9 mouse cellular contexts compared by ENCODE assay signal in the genomic region with DNA sequence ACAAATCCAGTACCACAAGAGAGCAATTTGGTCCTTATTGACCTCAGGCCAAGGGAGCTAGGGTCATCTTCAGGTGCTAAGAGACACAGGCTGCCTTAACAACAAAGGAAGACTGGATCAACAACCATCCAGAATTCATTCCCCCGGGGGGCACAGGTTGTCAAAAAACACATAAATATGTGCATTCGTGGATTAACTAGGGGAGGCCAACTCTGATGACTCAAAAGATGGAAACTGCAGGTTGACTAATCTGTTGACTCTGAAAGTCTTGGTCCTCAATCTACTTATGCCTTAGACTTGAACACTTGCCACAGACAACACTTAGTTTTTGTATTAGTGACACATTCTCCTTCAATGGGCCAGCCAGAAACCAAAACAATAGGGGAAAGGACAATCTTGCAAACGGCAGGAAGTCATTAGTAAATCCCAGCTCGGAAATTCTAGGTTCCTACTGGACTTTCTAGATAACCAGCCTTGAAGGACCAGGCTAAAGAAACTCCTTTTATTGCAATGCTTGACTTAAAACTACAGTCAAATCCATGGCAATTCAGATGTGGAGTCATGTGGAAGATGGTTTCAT.
DNase-seq lines count a peak whose midpoint lies in the region; ATAC-seq and TF ChIP-seq lines count a peak whose summit lies in the region.
"Had no signal": no experiment of that assay in that cellular context is flagged by ENCODE, and none has a peak within 500 bp of the region (broad histone marks: within the 10 kb centered on the region; RNA-seq: fewer than 3 reads in every experiment).

No protein-coding gene starts in this region.

- no peaks in the 10 kb centered on the region for H3K27me3 ChIP-seq in lung, embryonic 16.5 days (ENCODE audit: control insufficient read depth, insufficient read depth, low read depth, low read length)
- 0 out of 2 replicates have a peak, but pooled peaks cover 3% of the 10 kb centered on the region for H3K27me3 ChIP-seq in heart, postnatal 0 days (ENCODE audit: control insufficient read depth, insufficient read depth, low read length)
- H3K27me3 ChIP-seq in limb, embryonic 13.5 days: peaks cover 7% of the 10 kb centered on the region; the same call in 1 of the 2 replicates
- H3K27me3 ChIP-seq in stomach, embryonic 16.5 days (ENCODE audit: control insufficient read depth, insufficient read depth, low read length): peaks cover 8% of the 10 kb centered on the region; the same call in 1 of the 2 replicates

- no peak for TF ChIP-seq CTCF in lung, adult 2 months (IDR thresholded peaks at IDR 0.05; ENCODE audit: insufficient read depth, low read length)
- no peak for TF ChIP-seq CTCF in heart, postnatal 0 days (IDR thresholded peaks at IDR 0.05; ENCODE audit: low read depth)

- no peak for DNase-seq in lung, adult 2 months
- peak; percentile 62 for DNase-seq in heart, postnatal 0 days (ENCODE audit: low spot score)
- DNase-seq in left cerebral cortex, adult 11 months (ENCODE audit: low spot score): no peak
- DNase-seq in cerebellum, adult 11 months: no peak

- no peaks in the 10 kb centered on the region for H3K9me3 ChIP-seq in lung, embryonic 16.5 days (ENCODE audit: control insufficient read depth, low read length)
- H3K9me3 ChIP-seq in heart, postnatal 0 days (replicated peaks; ENCODE audit: control insufficient read depth, low read length): no peaks in the 10 kb centered on the region
- no peaks in the 10 kb centered on the region for H3K9me3 ChIP-seq in limb, embryonic 13.5 days
- no peaks in the 10 kb centered on the region for H3K9me3 ChIP-seq in stomach, embryonic 16.5 days (replicated peaks; ENCODE audit: control insufficient read depth, low read length)

- ATAC-seq in lung, embryonic 16.5 days (ENCODE audit: low read depth): no peak
- peak; percentile 27; the same call in 1 of the 2 replicates for ATAC-seq in heart, postnatal 0 days (ENCODE audit: insufficient read depth, low read depth)
- ATAC-seq in limb, embryonic 13.5 days (ENCODE audit: low FRiP score, low read depth): no peak
- no peak for ATAC-seq in stomach, embryonic 16.5 days (ENCODE audit: insufficient read depth, low FRiP score)
- ATAC-seq in erythroblast, adult 5-6 weeks (replicated peaks; ENCODE audit: low FRiP score, poor library complexity, severe bottlenecking): no peak

- H3K36me3 ChIP-seq in lung, embryonic 16.5 days (ENCODE audit: control insufficient read depth, insufficient read depth, low read length): no peaks in the 10 kb centered on the region
- H3K36me3 ChIP-seq in heart, postnatal 0 days (replicated peaks; ENCODE audit: control insufficient read depth, insufficient read depth, low read length): no peaks in the 10 kb centered on the region
- no peaks in the 10 kb centered on the region for H3K36me3 ChIP-seq in limb, embryonic 13.5 days
- H3K36me3 ChIP-seq in stomach, embryonic 16.5 days (ENCODE audit: control insufficient read depth, insufficient read depth, low read length): no peaks in the 10 kb centered on the region

- H3K4me1 ChIP-seq in lung, embryonic 16.5 days (replicated peaks; ENCODE audit: control insufficient read depth, insufficient read depth, low read length): peaks cover 4% of the 10 kb centered on the region
- H3K4me1 ChIP-seq in lung, adult 2 months (ENCODE audit: control insufficient read depth, insufficient read depth, low read length): peaks cover 6% of the 10 kb centered on the region; the same call in 1 of the 2 replicates
- H3K4me1 ChIP-seq in heart, postnatal 0 days (ENCODE audit: control insufficient read depth, insufficient read depth): peaks cover 13% of the 10 kb centered on the region
- peaks cover 7% of the 10 kb centered on the region for H3K4me1 ChIP-seq in limb, embryonic 13.5 days
- H3K4me1 ChIP-seq in stomach, embryonic 16.5 days (ENCODE audit: control insufficient read depth, insufficient read depth, low read length): peaks cover 4% of the 10 kb centered on the region; the same call in 1 of the 2 replicates

- H3K4me3 ChIP-seq in lung, embryonic 16.5 days (ENCODE audit: low read length): peak overlapping the region; percentile 59
- no peak overlapping the region for H3K4me3 ChIP-seq in lung, adult 2 months (replicated peaks; ENCODE audit: extremely low read depth, low read depth, low read length)
- H3K4me3 ChIP-seq in heart, postnatal 0 days (ENCODE audit: low read depth, low read length): peak overlapping the region; percentile 54; the same call in 1 of the 2 replicates
- H3K4me3 ChIP-seq in limb, embryonic 13.5 days: peak overlapping the region; percentile 61; the same call in 1 of the 2 replicates
- H3K4me3 ChIP-seq in stomach, embryonic 16.5 days (replicated peaks; ENCODE audit: low read length): peak overlapping the region; percentile 57; the same call in 1 of the 2 replicates

- H3K4me2 ChIP-seq in lung, embryonic 16.5 days (ENCODE audit: low read depth, low read length): peak overlapping the region; percentile 94
- H3K4me2 ChIP-seq in heart, postnatal 0 days (ENCODE audit: low read depth, low read length): peak overlapping the region; percentile 87
- peak overlapping the region; percentile 95 for H3K4me2 ChIP-seq in limb, embryonic 13.5 days (replicated peaks)
- H3K4me2 ChIP-seq in stomach, embryonic 16.5 days (ENCODE audit: low read depth, low read length): peak overlapping the region; percentile 92

- TF ChIP-seq POLR2A in lung, adult 2 months (IDR thresholded peaks at IDR 0.05; ENCODE audit: borderline replicate concordance, extremely low read depth, low read depth, low read length): no peak

- 54% methylated on average over 4 of the region's 4 CpGs for WGBS in lung, embryonic 16.5 days
- 34% methylated on average over 4 of the region's 4 CpGs for WGBS in lung, adult 2 months
- WGBS in heart, postnatal 0 days: 61% methylated on average over 4 of the region's 4 CpGs
- 65% methylated on average over 4 of the region's 4 CpGs for WGBS in limb, embryonic 13.5 days
- WGBS in stomach, embryonic 16.5 days: 58% methylated on average over 4 of the region's 4 CpGs

- TF ChIP-seq EP300 in heart, postnatal 0 days (IDR thresholded peaks at IDR 0.05; ENCODE audit: low read depth): no peak

- H3K27ac ChIP-seq in lung, embryonic 16.5 days (ENCODE audit: low read length): peak overlapping the region; percentile 69
- H3K27ac ChIP-seq in heart, postnatal 0 days (ENCODE audit: low read depth): peak overlapping the region; percentile 64
- H3K27ac ChIP-seq in limb, embryonic 13.5 days: no peak overlapping the region
- H3K27ac ChIP-seq in stomach, embryonic 16.5 days (ENCODE audit: low read length): peak overlapping the region; percentile 9; the same call in 1 of the 2 replicates
- H3K27ac ChIP-seq: macrophage had no signal

- H3K9ac ChIP-seq in lung, embryonic 16.5 days (ENCODE audit: low read length): peak overlapping the region; percentile 77; the same call in 1 of the 2 replicates
- no peak overlapping the region for H3K9ac ChIP-seq in heart, postnatal 0 days (replicated peaks; ENCODE audit: low read depth, low read length)
- no peak overlapping the region for H3K9ac ChIP-seq in limb, embryonic 13.5 days
- H3K9ac ChIP-seq in stomach, embryonic 16.5 days (ENCODE audit: low read length): no peak overlapping the region
